Mouse (Mus musculus): ENCODE results near the gene Fgf12. TPM values are rescaled to one million over a fixed set of nuclear protein-coding genes. Genes with fewer than 3 reads are reported as not detected.

The Fgf12 gene
- polyA plus RNA-seq, 1 experiment from 2014 or later, result 0.72 TPM

GRCm38 (mm10) chr16:28681625-28682024, 71.2 kb downstream of the Fgf12 start:
- 85% methylated on average over 3 of the region's 3 CpGs for WGBS
- no peak overlapping the region for H3K4me3 ChIP-seq (replicated peaks)
- no peak overlapping the region for H3K4me2 ChIP-seq (replicated peaks)
- no peak overlapping the region for H3K9ac ChIP-seq
- no peaks in the 10 kb centered on the region for H3K36me3 ChIP-seq
- H3K4me1 ChIP-seq (replicated peaks), result no peaks in the 10 kb centered on the region
- no peaks in the 10 kb centered on the region for H3K27me3 ChIP-seq (replicated peaks)
- H3K9me3 ChIP-seq, result no peaks in the 10 kb centered on the region
- H3K27ac ChIP-seq, result no peak overlapping the region
- ATAC-seq, result no peak

- 79% methylated on average over 5 of the region's 5 CpGs for WGBS
- H3K4me3 ChIP-seq (replicated peaks), result no peak overlapping the region
- H3K9me3 ChIP-seq, result no peaks in the 10 kb centered on the region
- H3K27ac ChIP-seq, result no peak overlapping the region
- no peak overlapping the region for H3K9ac ChIP-seq
- no peaks in the 10 kb centered on the region for H3K36me3 ChIP-seq
- ATAC-seq, result no peak
- H3K4me2 ChIP-seq (replicated peaks), result no peak overlapping the region
- H3K4me1 ChIP-seq (replicated peaks), result no peaks in the 10 kb centered on the region
- H3K27me3 ChIP-seq (replicated peaks), result no peaks in the 10 kb centered on the region
Observed at GRCm38 (mm10) chr16:28668815-28669347, 84.0 kb downstream of the Fgf12 start.

GRCm38 (mm10) chr16:28652640-28653039, 100.2 kb downstream of the Fgf12 start:
- Histone ChIP-seq H3K36me3 (no peaks in the 10 kb centered on the region), H3K9me3 (no peaks in the 10 kb centered on the region), H3K9ac (no peak overlapping the region), H3K4me1 (replicated peaks) (no peaks in the 10 kb centered on the region), H3K27ac (no peak overlapping the region), H3K4me3 (replicated peaks) (no peak overlapping the region), H3K27me3 (replicated peaks) (no peaks in the 10 kb centered on the region), H3K4me2 (replicated peaks) (no peak overlapping the region)
- ATAC-seq, result no peak
- WGBS, result 88% methylated on average over 10 of the region's 10 CpGs

- Histone ChIP-seq H3K27me3 (replicated peaks) (no peaks in the 10 kb centered on the region), H3K9me3 (no peaks in the 10 kb centered on the region), H3K27ac (no peak overlapping the region), H3K9ac (no peak overlapping the region), H3K4me2 (replicated peaks) (no peak overlapping the region), H3K4me3 (replicated peaks) (no peak overlapping the region), H3K4me1 (replicated peaks) (no peaks in the 10 kb centered on the region), H3K36me3 (no peaks in the 10 kb centered on the region)
- ATAC-seq, result no peak
- WGBS, result 57% methylated on average over 3 of the region's 3 CpGs
Observed at GRCm38 (mm10) chr16:28650589-28650988, 102.3 kb downstream of the Fgf12 start.

- ATAC-seq, result no peak
- 91% methylated on average over 3 of the region's 3 CpGs for WGBS
- Histone ChIP-seq H3K4me1 (replicated peaks) (no peaks in the 10 kb centered on the region), H3K4me3 (replicated peaks) (no peak overlapping the region), H3K27ac (no peak overlapping the region), H3K9ac (no peak overlapping the region), H3K27me3 (replicated peaks) (no peaks in the 10 kb centered on the region), H3K9me3 (no peaks in the 10 kb centered on the region), H3K4me2 (replicated peaks) (no peak overlapping the region), H3K36me3 (no peaks in the 10 kb centered on the region)
Observed at GRCm38 (mm10) chr16:28645030-28645429, 107.8 kb downstream of the Fgf12 start.

- ATAC-seq, result no peak
- Histone ChIP-seq H3K4me3 (replicated peaks) (no peak overlapping the region), H3K27ac (no peak overlapping the region)
Observed at GRCm38 (mm10) chr16:28631721-28632120, 121.1 kb downstream of the Fgf12 start.

GRCm38 (mm10) chr16:28630771-28631484, 121.9 kb downstream of the Fgf12 start:
- Histone ChIP-seq H3K27ac (no peak overlapping the region), H3K36me3 (no peaks in the 10 kb centered on the region), H3K9me3 (no peaks in the 10 kb centered on the region), H3K27me3 (replicated peaks) (no peaks in the 10 kb centered on the region), H3K4me2 (replicated peaks) (no peak overlapping the region), H3K9ac (no peak overlapping the region), H3K4me1 (replicated peaks) (no peaks in the 10 kb centered on the region), H3K4me3 (replicated peaks) (no peak overlapping the region)
- 85% methylated on average over 11 of the region's 11 CpGs for WGBS
- no peak for ATAC-seq

More at GRCm38 (mm10) chr16:28631721-28632120, 121.1 kb downstream of the Fgf12 start:
- Histone ChIP-seq H3K4me1 (replicated peaks) (no peaks in the 10 kb centered on the region), H3K27me3 (replicated peaks) (no peaks in the 10 kb centered on the region), H3K9ac (no peak overlapping the region), H3K36me3 (no peaks in the 10 kb centered on the region), H3K9me3 (no peaks in the 10 kb centered on the region), H3K4me2 (replicated peaks) (no peak overlapping the region)
- 75% methylated on average over 5 of the region's 5 CpGs for WGBS

GRCm38 (mm10) chr16:28626259-28626658, 126.6 kb downstream of the Fgf12 start:
- Histone ChIP-seq H3K9ac (no peak overlapping the region), H3K27ac (no peak overlapping the region), H3K4me2 (replicated peaks) (no peak overlapping the region), H3K36me3 (no peaks in the 10 kb centered on the region), H3K4me1 (replicated peaks) (no peaks in the 10 kb centered on the region), H3K4me3 (replicated peaks) (no peak overlapping the region), H3K9me3 (no peaks in the 10 kb centered on the region), H3K27me3 (replicated peaks) (no peaks in the 10 kb centered on the region)
- ATAC-seq, result no peak
- WGBS, result 79% methylated on average over 6 of the region's 6 CpGs

- no peak overlapping the region for H3K27ac ChIP-seq
- 63% methylated on average over 5 of the region's 5 CpGs for WGBS
- no peak for ATAC-seq
- no peaks in the 10 kb centered on the region for H3K36me3 ChIP-seq
- no peak overlapping the region for H3K4me3 ChIP-seq (replicated peaks)
- no peaks in the 10 kb centered on the region for H3K4me1 ChIP-seq (replicated peaks)
- no peaks in the 10 kb centered on the region for H3K9me3 ChIP-seq
- H3K9ac ChIP-seq, result no peak overlapping the region
- H3K27me3 ChIP-seq (replicated peaks), result no peaks in the 10 kb centered on the region
- no peak overlapping the region for H3K4me2 ChIP-seq (replicated peaks)
Observed at GRCm38 (mm10) chr16:28625689-28626088, 127.2 kb downstream of the Fgf12 start.

GRCm38 (mm10) chr16:28614412-28614811, 138.5 kb downstream of the Fgf12 start:
- Histone ChIP-seq H3K36me3 (no peaks in the 10 kb centered on the region), H3K27me3 (replicated peaks) (no peaks in the 10 kb centered on the region), H3K4me1 (replicated peaks) (no peaks in the 10 kb centered on the region), H3K9ac (no peak overlapping the region), H3K4me2 (replicated peaks) (no peak overlapping the region), H3K9me3 (no peaks in the 10 kb centered on the region), H3K4me3 (replicated peaks) (no peak overlapping the region), H3K27ac (no peak overlapping the region)
- 89% methylated on average over 3 of the region's 3 CpGs for WGBS
- no peak for ATAC-seq

- no peak overlapping the region for H3K27ac ChIP-seq
- no peaks in the 10 kb centered on the region for H3K36me3 ChIP-seq
- no peak overlapping the region for H3K9ac ChIP-seq
- no peak overlapping the region for H3K4me3 ChIP-seq (replicated peaks)
- WGBS, result 20% methylated on average over 3 of the region's 3 CpGs
- no peaks in the 10 kb centered on the region for H3K27me3 ChIP-seq (replicated peaks)
- H3K9me3 ChIP-seq, result no peaks in the 10 kb centered on the region
- H3K4me1 ChIP-seq (replicated peaks), result no peaks in the 10 kb centered on the region
- H3K4me2 ChIP-seq (replicated peaks), result no peak overlapping the region
- no peak for ATAC-seq
Observed at GRCm38 (mm10) chr16:28610940-28611339, 141.9 kb downstream of the Fgf12 start.

GRCm38 (mm10) chr16:28603155-28603554, 149.7 kb downstream of the Fgf12 start:
- ATAC-seq, result no peak
- Histone ChIP-seq H3K27me3 (replicated peaks) (no peaks in the 10 kb centered on the region), H3K4me3 (replicated peaks) (no peak overlapping the region), H3K4me2 (replicated peaks) (no peak overlapping the region), H3K4me1 (replicated peaks) (no peaks in the 10 kb centered on the region), H3K9ac (no peak overlapping the region), H3K36me3 (no peaks in the 10 kb centered on the region), H3K9me3 (no peaks in the 10 kb centered on the region), H3K27ac (no peak overlapping the region)
- WGBS, result 81% methylated on average over 1 of the region's 1 CpGs

- Histone ChIP-seq H3K4me1 (replicated peaks) (no peaks in the 10 kb centered on the region), H3K27ac (no peak overlapping the region)
- ATAC-seq, result no peak
Observed at GRCm38 (mm10) chr16:28601723-28602122, 151.1 kb downstream of the Fgf12 start.

More at GRCm38 (mm10) chr16:28601723-28602122, 151.1 kb downstream of the Fgf12 start:
- no peak overlapping the region for H3K4me3 ChIP-seq (replicated peaks)
- H3K36me3 ChIP-seq, result no peaks in the 10 kb centered on the region
- H3K27me3 ChIP-seq (replicated peaks), result no peaks in the 10 kb centered on the region
- no peak overlapping the region for H3K9ac ChIP-seq
- H3K9me3 ChIP-seq, result no peaks in the 10 kb centered on the region
- 72% methylated on average over 4 of the region's 4 CpGs for WGBS
- H3K4me2 ChIP-seq (replicated peaks), result no peak overlapping the region

Data from intestine, embryonic 15.5 days (tissue).